Mouse (Mus musculus): ENCODE measurements around the gene Creb3l1.

DNA sequence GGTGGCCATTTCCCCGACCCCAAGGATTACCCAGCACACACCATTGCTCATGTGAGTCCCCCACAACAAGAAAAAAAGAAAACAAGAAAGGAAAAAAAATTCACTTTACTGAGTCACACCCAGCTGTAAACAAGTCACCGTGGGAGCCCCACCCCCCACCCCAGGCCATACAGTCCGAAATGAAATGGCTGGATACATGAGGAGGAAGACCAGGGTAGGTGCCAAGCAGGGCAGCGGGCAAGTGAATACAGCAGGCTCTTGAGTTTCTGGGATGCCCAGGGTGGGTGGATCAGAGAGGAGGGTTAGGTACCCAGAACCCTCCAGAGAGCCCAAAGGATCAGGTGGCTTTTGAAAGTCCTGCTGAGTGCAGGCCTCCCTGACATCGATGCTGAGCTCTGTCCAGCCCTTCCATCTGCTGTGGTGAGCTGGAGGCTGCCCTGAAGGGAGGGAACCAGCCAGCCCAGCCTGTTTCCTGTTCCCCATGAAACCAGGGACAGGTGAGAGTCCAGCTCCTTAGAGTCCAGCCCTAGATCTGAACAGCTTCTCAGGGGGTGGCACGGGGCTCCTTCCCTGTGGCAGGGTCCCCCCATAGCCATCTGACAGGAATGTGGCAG, 91.5 kb downstream of the Creb3l1 start:
- TF ChIP-seq CTCF (IDR thresholded peaks at IDR 0.05) (no peak), EP300 (IDR thresholded peaks at IDR 0.05; ENCODE audit: insufficient read depth, low read depth, low read length) (no peak), POLR2A (IDR thresholded peaks at IDR 0.05; ENCODE audit: insufficient read depth, low read depth, low read length) (no peak)

All from heart, adult 2 months (tissue).